ENCODE assay signal across 26 mouse cellular contexts in the genomic region with DNA sequence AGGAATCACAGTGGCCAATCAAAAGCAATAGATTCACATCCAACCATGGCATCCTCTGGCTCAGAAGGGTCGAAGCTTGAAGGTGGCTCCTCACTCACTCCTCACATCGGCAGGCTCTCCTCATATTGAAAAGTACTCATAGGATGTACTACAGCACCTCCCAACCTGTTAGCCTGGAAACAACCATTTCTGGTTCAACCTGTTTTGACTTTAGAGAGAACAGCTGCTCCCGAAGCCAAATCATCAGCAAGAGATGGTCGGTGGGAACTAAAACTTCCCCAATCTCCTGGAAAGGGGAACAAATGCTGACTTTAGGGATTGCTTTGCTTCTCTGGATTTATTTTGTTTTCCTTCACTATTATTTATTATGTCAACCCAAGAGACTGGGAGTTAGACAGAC. TPM values are rescaled to one million over a fixed set of nuclear protein-coding genes. Genes with fewer than 3 reads are reported as not detected.
DNase-seq lines count a peak whose midpoint lies in the region; ATAC-seq lines count a peak whose summit lies in the region.
"Had no signal": no experiment of that assay in that cellular context is flagged by ENCODE, and none has a peak within 500 bp of the region (broad histone marks: within the 10 kb centered on the region; RNA-seq: fewer than 3 reads in every experiment).

No protein-coding gene starts in this region.

- H3K9ac ChIP-seq in forebrain, embryonic 14.5 days (ENCODE audit: low read length): no peak overlapping the region
- no peak overlapping the region for H3K9ac ChIP-seq in forebrain, embryonic 12.5 days
- H3K9ac ChIP-seq in lung, embryonic 16.5 days (ENCODE audit: low read length): no peak overlapping the region
- H3K9ac ChIP-seq in stomach, embryonic 15.5 days: no peak overlapping the region
- H3K9ac ChIP-seq: liver, embryonic 15.5 days had no signal

- no peak overlapping the region for H3K4me3 ChIP-seq in forebrain, embryonic 14.5 days (ENCODE audit: low read depth, low read length)
- no peak overlapping the region for H3K4me3 ChIP-seq in forebrain, embryonic 12.5 days (replicated peaks)
- peak overlapping the region; percentile 15 for H3K4me3 ChIP-seq in lung, embryonic 16.5 days (ENCODE audit: low read length)
- no peak overlapping the region for H3K4me3 ChIP-seq in limb, embryonic 10.5 days
- no peak overlapping the region for H3K4me3 ChIP-seq in stomach, embryonic 15.5 days (replicated peaks)
- H3K4me3 ChIP-seq: erythroblast, embryonic 14.5 days; liver, embryonic 15.5 days had no signal

- peak overlapping the region; percentile 12; the same call in 1 of the 2 replicates for H3K4me2 ChIP-seq in forebrain, embryonic 14.5 days (ENCODE audit: low read length)
- no peak overlapping the region for H3K4me2 ChIP-seq in forebrain, embryonic 12.5 days
- peak overlapping the region; percentile 32 for H3K4me2 ChIP-seq in lung, embryonic 16.5 days (ENCODE audit: low read depth, low read length)
- H3K4me2 ChIP-seq in stomach, embryonic 15.5 days: peak overlapping the region; percentile 21; the same call in 1 of the 2 replicates
- H3K4me2 ChIP-seq: liver, embryonic 15.5 days had no signal

- no peaks in the 10 kb centered on the region for H3K36me3 ChIP-seq in forebrain, embryonic 14.5 days (ENCODE audit: control insufficient read depth, insufficient read depth, low read length)
- H3K36me3 ChIP-seq in forebrain, embryonic 12.5 days (replicated peaks): no peaks in the 10 kb centered on the region
- no peaks in the 10 kb centered on the region for H3K36me3 ChIP-seq in lung, embryonic 16.5 days (ENCODE audit: control insufficient read depth, insufficient read depth, low read length)
- no peaks in the 10 kb centered on the region for H3K36me3 ChIP-seq in limb, embryonic 10.5 days
- H3K36me3 ChIP-seq in stomach, embryonic 15.5 days: no peaks in the 10 kb centered on the region
- H3K36me3 ChIP-seq: G1E; liver, embryonic 15.5 days; midbrain, embryonic 10.5 days had no signal

- WGBS in forebrain, embryonic 14.5 days: 82% methylated on average over 4 of the region's 4 CpGs
- 84% methylated on average over 4 of the region's 4 CpGs for WGBS in forebrain, embryonic 12.5 days
- 43% methylated on average over 4 of the region's 4 CpGs for WGBS in lung, embryonic 16.5 days
- WGBS in limb, embryonic 10.5 days: 67% methylated on average over 4 of the region's 4 CpGs
- WGBS in stomach, embryonic 15.5 days: 52% methylated on average over 4 of the region's 4 CpGs

- no peak for DNase-seq in forebrain, embryonic 14.5 days (ENCODE audit: low spot score)
- no peak for DNase-seq in lung, postnatal 14 days
- no peak for DNase-seq in limb, embryonic 10.5 days (ENCODE audit: low spot score)
- DNase-seq in natural killer cell, adult 2 months (ENCODE audit: low spot score in 2 of 2): no peak
- DNase-seq: B cell, adult 2 months; cerebellum, adult 11-12 months; cerebellum, postnatal 14 days; gastrocnemius, postnatal 36 days; heart, postnatal 14 days; kidney, adult 9 months; kidney, postnatal 25 days; layer of hippocampus, postnatal 36 days; liver had no signal

- no peaks in the 10 kb centered on the region for H3K27me3 ChIP-seq in forebrain, embryonic 14.5 days (replicated peaks; ENCODE audit: control insufficient read depth, insufficient read depth, low read length)
- H3K27me3 ChIP-seq in forebrain, embryonic 12.5 days: no peaks in the 10 kb centered on the region
- H3K27me3 ChIP-seq in lung, embryonic 16.5 days (ENCODE audit: control insufficient read depth, insufficient read depth, low read depth, low read length): no peaks in the 10 kb centered on the region
- no peaks in the 10 kb centered on the region for H3K27me3 ChIP-seq in limb, embryonic 10.5 days (ENCODE audit: low read depth, poor library complexity, severe bottlenecking)
- H3K27me3 ChIP-seq in stomach, embryonic 15.5 days (replicated peaks): no peaks in the 10 kb centered on the region
- H3K27me3 ChIP-seq: CH12.LX; liver, embryonic 15.5 days; Patski had no signal

- no peaks in the 10 kb centered on the region for H3K9me3 ChIP-seq in forebrain, embryonic 14.5 days (replicated peaks; ENCODE audit: control insufficient read depth, low read length)
- no peaks in the 10 kb centered on the region for H3K9me3 ChIP-seq in forebrain, embryonic 12.5 days
- no peaks in the 10 kb centered on the region for H3K9me3 ChIP-seq in lung, embryonic 16.5 days (ENCODE audit: control insufficient read depth, low read length)
- H3K9me3 ChIP-seq in limb, embryonic 10.5 days (replicated peaks): no peaks in the 10 kb centered on the region
- H3K9me3 ChIP-seq in stomach, embryonic 15.5 days: no peaks in the 10 kb centered on the region
- H3K9me3 ChIP-seq: G1E; liver, embryonic 15.5 days; midbrain, embryonic 10.5 days had no signal

- no peak overlapping the region for H3K27ac ChIP-seq in forebrain, embryonic 14.5 days (ENCODE audit: low read depth, low read length)
- H3K27ac ChIP-seq in forebrain, embryonic 12.5 days: no peak overlapping the region
- H3K27ac ChIP-seq in lung, embryonic 16.5 days (ENCODE audit: low read length): no peak overlapping the region
- 0 out of 2 replicates have a peak overlapping the region, but pooled peaks have one; percentile 64 for H3K27ac ChIP-seq in limb, embryonic 10.5 days
- peak overlapping the region; percentile 26; the same call in 1 of the 2 replicates for H3K27ac ChIP-seq in stomach, embryonic 15.5 days
- H3K27ac ChIP-seq: hindbrain, postnatal 0 days; liver, embryonic 15.5 days; macrophage had no signal

- no peak for ATAC-seq in forebrain, embryonic 14.5 days
- ATAC-seq in forebrain, embryonic 12.5 days (ENCODE audit: low FRiP score): no peak
- no peak for ATAC-seq in lung, embryonic 16.5 days (ENCODE audit: low read depth)
- ATAC-seq in stomach, embryonic 15.5 days (ENCODE audit: insufficient read depth, low FRiP score, low read depth): no peak
- no peak for ATAC-seq in megakaryocyte, adult 5-6 weeks (ENCODE audit: poor library complexity, severe bottlenecking)
- ATAC-seq: hindbrain, postnatal 0 days; intestine, embryonic 16.5 days; Patski had no signal

- H3K4me1 ChIP-seq in forebrain, embryonic 14.5 days (ENCODE audit: control insufficient read depth, insufficient read depth, low read length): peaks cover 4% of the 10 kb centered on the region; the same call in 1 of the 2 replicates
- H3K4me1 ChIP-seq in forebrain, embryonic 12.5 days: peaks cover 12% of the 10 kb centered on the region
- H3K4me1 ChIP-seq in lung, embryonic 16.5 days (replicated peaks; ENCODE audit: control insufficient read depth, insufficient read depth, low read length): peaks cover 7% of the 10 kb centered on the region
- H3K4me1 ChIP-seq in limb, embryonic 10.5 days: peaks cover 21% of the 10 kb centered on the region
- H3K4me1 ChIP-seq in stomach, embryonic 15.5 days: 0 out of 2 replicates have a peak, but pooled peaks cover 8% of the 10 kb centered on the region

RNA-seq across cellular contexts. Expression of gene Zmym5, which starts 5.6 kb away (rescaled TPM):
- 24.1 and 25.7 TPM in 2 replicates for polyA plus RNA-seq in forebrain, embryonic 14.5 days (2014; fragmentation: Nextera tagmentation; extraction: Ambion mirVana)
- polyA plus RNA-seq in forebrain, embryonic 12.5 days (2016; fragmentation: Nextera tagmentation; extraction: Ambion mirVana): 32.4 and 33.2 TPM in 2 replicates
- polyA plus RNA-seq in lung, embryonic 16.5 days (2015; fragmentation: Nextera tagmentation; extraction: Ambion mirVana): 27.3 and 31.1 TPM in 2 replicates
- 22.0 and 27.9 TPM in 2 replicates for polyA plus RNA-seq in limb, embryonic 10.5 days (2016; fragmentation: Nextera tagmentation; extraction: Ambion mirVana)
- polyA plus RNA-seq in stomach, embryonic 15.5 days (2015; fragmentation: Nextera tagmentation; extraction: Ambion mirVana): 21.9 and 25.4 TPM in 2 replicates
- 24.2 and 28.6 TPM in 2 replicates for total RNA-seq in megakaryocyte, adult 5-6 weeks (2015)
- 17.2 and 19.2 TPM in 2 replicates for total RNA-seq in megakaryocyte, adult 5-6 weeks (2017)

RNA-seq across cellular contexts. Expression of gene Pspc1, which starts 39.0 kb away (rescaled TPM):
- 43.5 and 45.8 TPM in 2 replicates for polyA plus RNA-seq in forebrain, embryonic 14.5 days (2014; fragmentation: Nextera tagmentation; extraction: Ambion mirVana)
- polyA plus RNA-seq in forebrain, embryonic 12.5 days (2016; fragmentation: Nextera tagmentation; extraction: Ambion mirVana): 53.5 and 65.1 TPM in 2 replicates
- polyA plus RNA-seq in lung, embryonic 16.5 days (2015; fragmentation: Nextera tagmentation; extraction: Ambion mirVana): 19.1 and 19.2 TPM in 2 replicates
- 37.0 and 42.6 TPM in 2 replicates for polyA plus RNA-seq in limb, embryonic 10.5 days (2016; fragmentation: Nextera tagmentation; extraction: Ambion mirVana)
- polyA plus RNA-seq in stomach, embryonic 15.5 days (2015; fragmentation: Nextera tagmentation; extraction: Ambion mirVana): 26.9 TPM in 2 replicates
- 37.7 and 39.6 TPM in 2 replicates for total RNA-seq in megakaryocyte, adult 5-6 weeks (2015)
- 73.0 and 82.4 TPM in 2 replicates for total RNA-seq in megakaryocyte, adult 5-6 weeks (2017)

Comparison
In these comparisons a context has a peak if more than half of its experiments do, and no peak if none do; other contexts are left out.
1. H3K27ac ChIP-seq: peak in limb, embryonic 10.5 days (single experiment) and stomach, embryonic 15.5 days (single experiment); none in forebrain, embryonic 14.5 days (single experiment), forebrain, embryonic 12.5 days (single experiment) and lung, embryonic 16.5 days (single experiment).